Mouse (Mus musculus) cerebellum, postnatal 36 days (tissue): ENCODE results near the gene Bace2.

Source experiments
- DNase-seq, 2 experiments: peaks; one replicate each; pipeline ENCODE4 v3.0.0; 2021 to 2022; ENCODE audit warnings: mixed read lengths in 2 of 2

Gene Bace2

GRCm38 (mm10) chr16:97474671-97475070 is 118.1 kb downstream of the Bace2 start:
- DNase-seq, result no peak

DNA sequence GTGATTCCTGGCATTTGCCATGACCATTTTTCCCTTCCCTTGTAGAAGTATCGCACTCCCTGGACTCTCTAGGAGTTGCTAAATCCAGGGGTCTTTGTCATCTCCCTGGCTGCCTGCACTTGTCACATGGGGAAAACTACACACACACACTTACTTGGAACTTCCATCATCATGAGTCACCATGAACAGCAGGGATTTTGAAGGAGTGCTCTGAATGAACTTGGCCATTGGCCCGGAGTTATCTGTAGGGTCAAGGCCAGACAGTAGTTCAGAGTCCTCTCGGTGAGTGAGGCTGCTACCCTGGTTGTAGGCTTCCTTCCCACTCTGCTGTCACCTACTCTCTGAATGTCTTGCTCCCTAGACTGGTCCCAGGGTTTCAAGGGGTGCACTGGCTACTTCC is 119.0 kb downstream of the Bace2 start:
- DNase-seq, result no peak

- DNase-seq, result no peak
Measured at GRCm38 (mm10) chr16:97476524-97476923, 120.0 kb downstream of the Bace2 start.

GRCm38 (mm10) chr16:97478655-97479054 is 122.1 kb downstream of the Bace2 start:
- DNase-seq, result no peak

DNA sequence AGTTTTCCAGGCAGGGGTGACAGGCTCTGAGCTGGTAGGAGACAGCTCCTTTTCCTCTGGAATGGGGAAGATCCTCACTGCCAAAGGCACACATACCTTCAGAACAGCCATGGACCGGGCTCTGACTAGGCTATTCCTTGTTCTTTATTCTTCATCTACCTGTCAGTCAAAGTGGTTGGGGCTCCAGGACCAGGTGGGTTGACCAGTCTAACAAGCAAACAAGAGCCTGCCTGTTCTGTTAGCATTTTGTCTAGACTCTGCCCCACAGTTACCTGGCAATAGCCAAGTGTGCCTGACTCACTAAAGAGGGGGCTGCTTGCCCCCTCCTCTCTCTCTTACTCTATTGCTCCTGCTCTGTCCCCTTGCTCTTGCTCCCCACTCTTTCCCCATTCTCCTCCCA is 135.8 kb downstream of the Bace2 start:
- no peak for DNase-seq
